Mouse (Mus musculus): Measurements from ENCODE around the gene Grm4.

Gene Grm4

GRCm38 (mm10) chr17:27435225-27435624, 86.0 kb downstream of the Grm4 start:
- Histone ChIP-seq H3K27me3 (ENCODE audit: control insufficient read depth, insufficient read depth, low read length, poor library complexity, severe bottlenecking) (no peaks in the 10 kb centered on the region), H3K36me3 (ENCODE audit: control insufficient read depth, insufficient read depth, low read length, poor library complexity, severe bottlenecking) (no peaks in the 10 kb centered on the region)
- no peak for DNase-seq (ENCODE audit: low read depth, low spot score)

GRCm38 (mm10) chr17:27434066-27434465, 87.1 kb downstream of the Grm4 start:
- Histone ChIP-seq H3K36me3 (ENCODE audit: control insufficient read depth, insufficient read depth, low read length, poor library complexity, severe bottlenecking) (no peaks in the 10 kb centered on the region), H3K27me3 (ENCODE audit: control insufficient read depth, insufficient read depth, low read length, poor library complexity, severe bottlenecking) (no peaks in the 10 kb centered on the region)
- DNase-seq (ENCODE audit: low read depth, low spot score) = no peak

GRCm38 (mm10) chr17:27433179-27433680, 88.0 kb downstream of the Grm4 start:
- no peak for DNase-seq (ENCODE audit: low read depth, low spot score)
- no peaks in the 10 kb centered on the region for H3K36me3 ChIP-seq (ENCODE audit: control insufficient read depth, insufficient read depth, low read length, poor library complexity, severe bottlenecking)
- no peaks in the 10 kb centered on the region for H3K27me3 ChIP-seq (ENCODE audit: control insufficient read depth, insufficient read depth, low read length, poor library complexity, severe bottlenecking)

GRCm38 (mm10) chr17:27432145-27432650, 89.0 kb downstream of the Grm4 start:
- Histone ChIP-seq H3K36me3 (ENCODE audit: control insufficient read depth, insufficient read depth, low read length, poor library complexity, severe bottlenecking) (no peaks in the 10 kb centered on the region), H3K27me3 (ENCODE audit: control insufficient read depth, insufficient read depth, low read length, poor library complexity, severe bottlenecking) (no peaks in the 10 kb centered on the region)
- no peak for DNase-seq (ENCODE audit: low read depth, low spot score)

DNA sequence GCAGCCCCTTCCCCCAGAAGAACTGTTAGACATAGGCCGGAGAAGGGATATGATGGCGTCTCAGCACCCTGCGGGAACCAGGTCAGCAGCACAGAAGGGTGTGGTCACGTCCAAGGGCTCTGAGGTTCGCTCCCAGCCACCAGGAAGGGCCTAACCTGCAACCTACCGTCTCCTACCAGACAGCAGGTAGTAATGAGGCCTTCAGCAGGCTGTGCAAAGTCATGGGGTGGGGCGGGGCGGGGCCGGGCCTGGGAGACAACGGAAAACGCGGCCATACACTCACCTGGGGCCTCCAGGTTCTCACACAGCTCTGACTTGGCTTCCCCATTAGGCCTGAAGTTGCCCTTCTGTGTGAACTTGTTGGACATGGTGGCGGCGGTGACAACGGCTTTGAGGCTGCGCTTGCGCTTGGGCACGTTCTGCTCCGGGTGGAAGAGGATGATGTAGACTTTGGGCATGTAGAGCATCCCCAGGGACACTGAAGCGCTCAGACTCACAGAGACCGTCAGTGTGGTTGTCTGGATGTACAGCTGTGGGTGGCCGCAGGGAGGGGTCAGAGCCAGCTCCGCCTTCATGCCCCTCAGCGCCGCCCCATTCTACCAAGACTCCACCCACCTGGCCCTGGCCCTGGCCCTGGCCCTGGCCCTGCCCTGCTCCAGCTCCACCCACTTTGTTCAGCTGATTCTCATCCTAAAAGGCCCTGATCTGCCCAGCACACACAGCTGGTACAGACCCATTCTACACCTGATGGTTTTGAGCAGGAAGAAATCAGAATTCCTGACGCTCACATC, 90.0 kb downstream of the Grm4 start:
- no peak for DNase-seq (ENCODE audit: low read depth, low spot score)
- Histone ChIP-seq H3K27me3 (ENCODE audit: control insufficient read depth, insufficient read depth, low read length, poor library complexity, severe bottlenecking) (no peaks in the 10 kb centered on the region), H3K36me3 (ENCODE audit: control insufficient read depth, insufficient read depth, low read length, poor library complexity, severe bottlenecking) (no peaks in the 10 kb centered on the region)

DNA sequence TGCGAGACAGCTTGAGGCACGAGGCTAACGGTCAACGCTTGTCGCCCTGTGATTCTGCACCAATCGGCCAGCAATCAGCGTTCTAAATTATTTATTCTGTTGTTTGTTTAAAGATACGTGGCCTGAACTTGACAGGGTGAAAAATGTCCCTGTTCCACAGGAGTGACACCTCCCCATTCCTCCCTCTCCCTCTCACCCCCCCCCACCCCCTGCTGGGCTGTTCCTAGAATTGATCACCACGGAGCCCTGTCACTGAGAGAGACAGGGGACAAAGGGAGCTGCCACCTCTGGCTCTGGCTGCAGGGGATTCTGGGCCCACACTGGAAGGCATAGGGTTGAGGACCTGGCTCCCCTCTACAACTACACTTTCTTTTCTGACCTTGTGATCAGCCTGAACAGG, 91.4 kb downstream of the Grm4 start:
- Histone ChIP-seq H3K27me3 (ENCODE audit: control insufficient read depth, insufficient read depth, low read length, poor library complexity, severe bottlenecking) (no peaks in the 10 kb centered on the region), H3K36me3 (ENCODE audit: control insufficient read depth, insufficient read depth, low read length, poor library complexity, severe bottlenecking) (no peaks in the 10 kb centered on the region)
- no peak for DNase-seq (ENCODE audit: low read depth, low spot score)

DNA sequence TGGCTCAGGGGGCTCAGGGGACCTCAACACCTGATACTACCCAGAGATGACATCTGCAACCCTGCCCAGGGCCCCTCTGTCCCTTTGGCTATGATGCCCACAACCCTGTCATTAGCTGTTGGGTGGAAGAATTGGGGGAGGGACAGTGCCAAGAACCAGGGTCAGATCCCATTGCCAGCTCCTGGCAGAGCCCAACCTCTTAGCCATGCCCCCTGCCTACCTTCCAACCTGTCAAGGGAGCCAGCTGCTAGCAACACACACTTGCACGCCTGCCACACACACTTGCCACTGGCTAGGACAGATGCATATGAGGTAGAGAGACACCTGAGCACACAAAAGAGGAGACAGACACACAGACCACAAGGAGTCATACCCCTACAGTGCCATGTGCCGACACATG, 96.2 kb downstream of the Grm4 start:
- Histone ChIP-seq H3K36me3 (ENCODE audit: control insufficient read depth, insufficient read depth, low read length, poor library complexity, severe bottlenecking) (no peaks in the 10 kb centered on the region), H3K27me3 (ENCODE audit: control insufficient read depth, insufficient read depth, low read length, poor library complexity, severe bottlenecking) (no peaks in the 10 kb centered on the region; the same call in 1 of the 2 replicates)
- DNase-seq (ENCODE audit: low read depth, low spot score) = no peak

- Histone ChIP-seq H3K36me3 (ENCODE audit: control insufficient read depth, insufficient read depth, low read length, poor library complexity, severe bottlenecking) (no peaks in the 10 kb centered on the region), H3K27me3 (ENCODE audit: control insufficient read depth, insufficient read depth, low read length, poor library complexity, severe bottlenecking) (no peaks in the 10 kb centered on the region; the same call in 1 of the 2 replicates)
- no peak for DNase-seq (ENCODE audit: low read depth, low spot score)
These were observed 96.8 kb downstream of the Grm4 start for GRCm38 (mm10) chr17:27424356-27424755.

GRCm38 (mm10) chr17:27422726-27423381, 98.3 kb downstream of the Grm4 start:
- H3K27me3 ChIP-seq (ENCODE audit: control insufficient read depth, insufficient read depth, low read length, poor library complexity, severe bottlenecking) = no peaks in the 10 kb centered on the region; the same call in 1 of the 2 replicates
- DNase-seq (ENCODE audit: low read depth, low spot score) = no peak
- H3K36me3 ChIP-seq (ENCODE audit: control insufficient read depth, insufficient read depth, low read length, poor library complexity, severe bottlenecking) = no peaks in the 10 kb centered on the region

DNA sequence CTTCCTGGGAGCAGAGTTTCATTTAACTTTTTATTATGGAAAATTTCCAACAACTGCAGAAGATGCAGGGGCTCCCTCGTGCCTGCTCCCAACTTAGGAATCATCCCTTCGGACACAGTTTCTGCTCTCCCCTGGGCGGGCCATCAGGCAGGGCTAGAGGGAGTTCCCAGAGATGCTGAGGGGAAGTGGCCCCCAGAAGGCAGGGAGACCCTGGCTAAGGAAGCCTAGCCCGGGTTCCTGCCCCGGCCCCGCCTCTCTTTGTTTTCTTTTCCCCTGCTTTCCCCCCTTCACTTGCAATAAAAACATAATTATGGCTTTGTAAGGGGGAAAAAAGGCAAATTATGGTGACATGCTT, 98.9 kb downstream of the Grm4 start:
- Histone ChIP-seq H3K27me3 (ENCODE audit: control insufficient read depth, insufficient read depth, low read length, poor library complexity, severe bottlenecking) (no peaks in the 10 kb centered on the region; the same call in 1 of the 2 replicates), H3K36me3 (ENCODE audit: control insufficient read depth, insufficient read depth, low read length, poor library complexity, severe bottlenecking) (no peaks in the 10 kb centered on the region)
- DNase-seq (ENCODE audit: low read depth, low spot score) = no peak

DNA sequence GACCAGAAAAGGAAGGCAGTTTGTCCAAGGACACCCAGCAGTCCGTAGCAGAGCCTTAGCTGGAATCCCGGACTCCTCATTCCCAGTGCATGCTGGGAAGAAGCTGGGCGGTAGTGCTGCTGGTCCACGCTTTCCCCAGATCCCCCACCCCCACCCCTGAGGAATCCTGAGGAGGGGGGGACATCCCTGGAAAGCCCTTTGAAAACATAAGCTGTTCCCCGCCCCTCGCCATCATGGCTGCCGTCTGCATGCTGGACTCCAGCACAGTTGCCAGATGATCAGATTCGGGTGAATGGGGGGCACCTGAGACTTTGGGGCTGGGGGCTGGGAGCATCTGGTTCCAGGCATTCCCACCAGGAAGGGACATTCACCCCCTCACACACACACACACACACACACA, 99.4 kb downstream of the Grm4 start:
- no peaks in the 10 kb centered on the region; the same call in 1 of the 2 replicates for H3K27me3 ChIP-seq (ENCODE audit: control insufficient read depth, insufficient read depth, low read length, poor library complexity, severe bottlenecking)
- H3K36me3 ChIP-seq (ENCODE audit: control insufficient read depth, insufficient read depth, low read length, poor library complexity, severe bottlenecking) = no peaks in the 10 kb centered on the region
- DNase-seq (ENCODE audit: low read depth, low spot score) = no peak

DNA sequence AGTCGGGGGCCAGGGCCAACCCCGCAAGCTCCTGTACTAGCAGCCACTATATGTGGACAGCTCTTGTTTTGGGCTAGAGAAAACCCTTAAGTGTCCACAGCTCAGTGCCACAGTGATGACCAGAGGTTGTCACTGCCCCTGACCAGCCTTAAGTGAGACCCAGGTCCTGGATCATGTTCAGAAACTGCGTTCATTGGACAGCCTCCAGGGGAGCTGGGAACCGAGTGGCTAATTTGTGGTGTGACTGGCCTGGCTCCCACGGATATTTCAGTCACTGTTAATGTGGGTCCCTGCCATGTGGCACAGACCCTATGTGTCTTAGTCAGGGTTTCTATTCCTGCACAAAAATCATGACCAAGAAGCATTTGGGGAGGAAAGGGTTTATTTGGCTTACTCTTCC, 112.2 kb downstream of the Grm4 start:
- DNase-seq (ENCODE audit: low read depth, low spot score) = no peak
- H3K36me3 ChIP-seq (ENCODE audit: control insufficient read depth, insufficient read depth, low read length, poor library complexity, severe bottlenecking) = no peaks in the 10 kb centered on the region

GRCm38 (mm10) chr17:27408531-27408930, 112.7 kb downstream of the Grm4 start:
- no peak for DNase-seq (ENCODE audit: low read depth, low spot score)

More for the DNA sequence above, 112.2 kb downstream of the Grm4 start:
- no peaks in the 10 kb centered on the region for H3K27me3 ChIP-seq (ENCODE audit: control insufficient read depth, insufficient read depth, low read length, poor library complexity, severe bottlenecking)

DNA sequence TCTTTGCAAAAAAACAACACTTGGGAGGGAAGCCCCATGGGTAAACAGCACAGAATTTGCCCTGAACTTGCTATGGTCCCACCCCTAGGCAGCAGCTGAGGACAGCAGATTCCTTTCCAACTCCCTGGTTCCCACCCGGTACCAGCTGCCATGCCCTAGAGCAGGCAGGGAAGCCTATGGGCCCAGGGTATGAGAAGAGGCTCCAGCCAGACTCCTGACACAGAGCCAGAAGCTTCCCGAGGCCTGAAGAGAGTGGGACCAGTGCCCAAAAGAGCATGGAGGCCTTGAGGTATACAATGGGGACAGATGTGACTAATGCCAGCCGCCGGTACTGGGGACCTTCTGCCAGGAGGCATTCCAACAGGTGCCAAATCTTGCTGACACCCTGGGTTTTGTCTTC, 114.2 kb downstream of the Grm4 start:
- Histone ChIP-seq H3K27me3 (ENCODE audit: control insufficient read depth, insufficient read depth, low read length, poor library complexity, severe bottlenecking) (no peaks in the 10 kb centered on the region), H3K36me3 (ENCODE audit: control insufficient read depth, insufficient read depth, low read length, poor library complexity, severe bottlenecking) (no peaks in the 10 kb centered on the region)
- no peak for DNase-seq (ENCODE audit: low read depth, low spot score)

More at GRCm38 (mm10) chr17:27408531-27408930, 112.7 kb downstream of the Grm4 start:
- H3K36me3 ChIP-seq (ENCODE audit: control insufficient read depth, insufficient read depth, low read length, poor library complexity, severe bottlenecking) = no peaks in the 10 kb centered on the region
- no peaks in the 10 kb centered on the region for H3K27me3 ChIP-seq (ENCODE audit: control insufficient read depth, insufficient read depth, low read length, poor library complexity, severe bottlenecking)

- DNase-seq (ENCODE audit: low read depth, low spot score) = peak; percentile 59
- H3K36me3 ChIP-seq (ENCODE audit: control insufficient read depth, insufficient read depth, low read length, poor library complexity, severe bottlenecking) = no peaks in the 10 kb centered on the region
- H3K27me3 ChIP-seq (ENCODE audit: control insufficient read depth, insufficient read depth, low read length, poor library complexity, severe bottlenecking) = no peaks in the 10 kb centered on the region
These were observed 115.7 kb downstream of the Grm4 start for GRCm38 (mm10) chr17:27405376-27406024.
